Mouse (Mus musculus) kidney, adult 2 months (tissue): ENCODE results near the gene Arhgap10. TPM values are rescaled to one million over a fixed set of nuclear protein-coding genes. Genes with fewer than 3 reads are reported as not detected.

Source experiments
- DNase-seq: peaks from one replicate; pipeline ENCODE4 v3.0.0; 2021
- H3K27ac ChIP-seq: fragments of 200-500 bp; 2 replicates; pipeline ENCODE4 v1.5.1; 2012; ENCODE audit warnings: low read depth, low read length, control low read depth, inconsistent platforms; ENCODE audit not compliant: insufficient read depth
- H3K27me3 ChIP-seq: fragments of 200-500 bp; replicated peaks from 2 replicates; pipeline ENCODE4 v1.6.1; 2012; ENCODE audit warnings: mild to moderate bottlenecking, moderate library complexity, low read length, inconsistent platforms; ENCODE audit not compliant: control insufficient read depth, insufficient read depth
- H3K36me3 ChIP-seq: fragments of 200-500 bp; 2 replicates; pipeline ENCODE4 v1.6.1; 2012; ENCODE audit warnings: mild to moderate bottlenecking, moderate library complexity, low read length, inconsistent platforms; ENCODE audit not compliant: control insufficient read depth, insufficient read depth
- H3K4me1 ChIP-seq: fragments of 200-500 bp; 2 replicates; pipeline ENCODE4 v1.6.1; 2011; ENCODE audit warnings: low read length; ENCODE audit not compliant: control insufficient read depth, insufficient read depth
- H3K4me3 ChIP-seq: fragments of 200-500 bp; 2 replicates; pipeline ENCODE4 v1.5.1; 2011; ENCODE audit warnings: mild to moderate bottlenecking, low read depth, low read length, control low read depth; ENCODE audit not compliant: insufficient read depth
- CTCF ChIP-seq: fragments of 200-500 bp; conservative IDR thresholded peaks from 2 replicates; pipeline ENCODE4 v1.5.1; 2011; ENCODE audit warnings: low read depth, mild to moderate bottlenecking, control low read depth, low read length, moderate library complexity, mixed read lengths; ENCODE audit not compliant: insufficient read depth, insufficient read length
- POLR2A ChIP-seq: fragments of 200-500 bp; IDR thresholded peaks from one replicate; pipeline ENCODE4 v1.6.1; 2011; ENCODE audit warnings: low read depth, low read length, control low read depth
- WGBS: fragments of 180-500 bp; shearing (Covaris S2); methylation state at CpG from one replicate; pipeline ENCODE4 v1.1.7; 2018; 5-methylcytosine and 5-hydroxymethylcytosine counted together
- polyA plus RNA-seq: library from polyadenylated mRNA; depleted of rRNA; stranded (reverse); fragments of >200 nt; gene quantifications from 2 replicates; pipeline ENCODE4 v1.2.3, GENCODE M21; 2012

The Arhgap10 gene
- polyA plus RNA-seq, 1 experiment, result 28.0 TPM

- WGBS, result 78% methylated on average over 7 of the region's 7 CpGs
These were observed 33.5 kb downstream of the Arhgap10 start for GRCm38 (mm10) chr8:77484266-77484665.

GRCm38 (mm10) chr8:77483676-77484075 lies 34.1 kb downstream of the Arhgap10 start:
- no peak for DNase-seq
- no peaks in the 10 kb centered on the region for H3K27me3 ChIP-seq
- peaks cover 20% of the 10 kb centered on the region for H3K4me1 ChIP-seq
- no peaks in the 10 kb centered on the region for H3K36me3 ChIP-seq
- WGBS, result 68% methylated on average over 4 of the region's 4 CpGs
- H3K27ac ChIP-seq, result no peak overlapping the region
- no peak overlapping the region for H3K4me3 ChIP-seq
- TF ChIP-seq POLR2A (no peak), CTCF (no peak)

More at GRCm38 (mm10) chr8:77484266-77484665, 33.5 kb downstream of the Arhgap10 start:
- Histone ChIP-seq H3K27me3 (no peaks in the 10 kb centered on the region), H3K36me3 (no peaks in the 10 kb centered on the region), H3K4me1 (peaks cover 18% of the 10 kb centered on the region), H3K4me3 (no peak overlapping the region), H3K27ac (no peak overlapping the region)
- DNase-seq, result no peak
- TF ChIP-seq POLR2A (no peak), CTCF (no peak)

- no peak for TF ChIP-seq CTCF
- no peak for TF ChIP-seq POLR2A
- DNase-seq, result no peak
- Histone ChIP-seq H3K4me1 (peaks cover 27% of the 10 kb centered on the region), H3K4me3 (no peak overlapping the region), H3K27ac (no peak overlapping the region), H3K36me3 (no peaks in the 10 kb centered on the region), H3K27me3 (no peaks in the 10 kb centered on the region)
- 48% methylated on average over 6 of the region's 6 CpGs for WGBS
These were observed 36.0 kb downstream of the Arhgap10 start for GRCm38 (mm10) chr8:77481791-77482190.

GRCm38 (mm10) chr8:77479995-77480394 lies 37.8 kb downstream of the Arhgap10 start:
- no peak for DNase-seq

GRCm38 (mm10) chr8:77478913-77479273 lies 38.9 kb downstream of the Arhgap10 start:
- H3K27me3 ChIP-seq, result no peaks in the 10 kb centered on the region
- H3K4me1 ChIP-seq, result peaks cover 19% of the 10 kb centered on the region
- no peak overlapping the region for H3K27ac ChIP-seq
- peak; percentile 57 for DNase-seq
- H3K36me3 ChIP-seq, result no peaks in the 10 kb centered on the region
- no peak overlapping the region for H3K4me3 ChIP-seq
- TF ChIP-seq CTCF (no peak), POLR2A (no peak)
- 51% methylated on average over 2 of the region's 2 CpGs for WGBS

More at GRCm38 (mm10) chr8:77479995-77480394, 37.8 kb downstream of the Arhgap10 start:
- H3K27ac ChIP-seq, result no peak overlapping the region
- 84% methylated on average over 9 of the region's 9 CpGs for WGBS
- TF ChIP-seq POLR2A (no peak), CTCF (no peak)
- no peaks in the 10 kb centered on the region for H3K36me3 ChIP-seq
- H3K4me1 ChIP-seq, result peaks cover 25% of the 10 kb centered on the region
- H3K4me3 ChIP-seq, result no peak overlapping the region
- no peaks in the 10 kb centered on the region for H3K27me3 ChIP-seq

GRCm38 (mm10) chr8:77478155-77478912 lies 39.4 kb downstream of the Arhgap10 start:
- TF ChIP-seq POLR2A, result no peak
- no peak for TF ChIP-seq CTCF
- Histone ChIP-seq H3K4me1 (peaks cover 19% of the 10 kb centered on the region), H3K36me3 (no peaks in the 10 kb centered on the region), H3K4me3 (no peak overlapping the region), H3K27ac (no peak overlapping the region), H3K27me3 (no peaks in the 10 kb centered on the region)
- 62% methylated on average over 12 of the region's 12 CpGs for WGBS
- peak; percentile 59 for DNase-seq

- Histone ChIP-seq H3K27ac (peak overlapping the region; percentile 61; the same call in 1 of the 2 replicates), H3K36me3 (no peaks in the 10 kb centered on the region), H3K4me1 (peaks cover 20% of the 10 kb centered on the region), H3K27me3 (no peaks in the 10 kb centered on the region), H3K4me3 (no peak overlapping the region)
- DNase-seq, result peak; percentile 44
- no peak for TF ChIP-seq CTCF
- TF ChIP-seq POLR2A, result no peak
- 67% methylated on average over 12 of the region's 12 CpGs for WGBS
These were observed 40.1 kb downstream of the Arhgap10 start for GRCm38 (mm10) chr8:77477684-77478083.
